Mouse (Mus musculus) skeletal muscle tissue, adult 2 months (tissue): ENCODE results near the gene Card14.
"Not testable (repeated sequence)": the region's sequence is repeated elsewhere in the genome, so short reads cannot be mapped to it uniquely, and the experiment has no call there.

ENCODE experiments used
- DNase-seq: peaks from one replicate; pipeline ENCODE4 v3.0.0-alpha.2; 2012; ENCODE audit warnings: low read depth, low spot score

Gene Card14

DNA sequence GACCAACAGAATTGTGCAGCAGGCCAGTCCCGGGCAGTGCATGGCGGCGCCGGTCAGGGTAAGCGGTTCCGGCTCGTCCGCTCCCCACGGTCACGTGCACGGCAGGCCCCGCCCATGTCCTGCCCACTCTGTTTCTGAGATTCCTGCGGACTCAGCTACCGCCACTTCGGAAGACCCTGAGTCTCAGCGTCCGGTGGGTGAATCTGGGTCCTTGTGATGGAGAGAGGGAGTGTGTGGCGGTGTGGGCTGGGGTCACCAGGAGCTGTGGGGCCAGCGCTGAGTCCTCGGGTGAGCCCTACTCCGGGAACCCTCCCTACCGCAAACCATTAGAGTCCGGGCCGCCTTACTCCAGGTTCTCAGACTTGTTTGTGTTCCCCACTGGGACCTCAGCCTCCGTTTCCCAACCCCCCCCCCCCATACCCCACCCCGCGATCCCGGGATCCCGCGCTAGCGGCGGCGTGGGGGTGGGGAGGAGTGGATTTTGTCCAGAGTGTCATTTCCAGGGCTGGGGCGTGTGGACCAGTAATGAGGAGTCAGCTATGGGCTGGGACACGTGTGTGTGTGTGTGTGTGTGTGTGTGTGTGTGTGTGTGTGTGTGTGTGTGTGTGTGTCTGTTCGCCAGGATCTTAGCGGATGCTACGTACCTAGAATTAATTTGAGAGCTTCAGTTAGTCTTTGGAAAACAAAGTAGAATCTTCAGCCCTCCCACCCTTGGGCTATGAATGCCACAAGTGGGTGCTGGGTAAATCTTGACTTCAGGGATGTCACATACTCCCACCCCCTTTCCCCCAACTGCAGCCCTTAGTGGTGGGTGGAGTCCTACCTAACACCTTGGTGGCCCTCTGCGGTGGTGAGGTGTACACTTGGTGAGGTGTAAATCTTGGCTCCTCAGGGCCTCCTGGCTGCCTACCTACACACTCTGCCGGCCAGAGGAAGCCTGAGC is 48.1 kb downstream of the Card14 start, which contains the start of the genes Sgsh and Slc26a11:
Gene Sgsh (minus strand): TSS at position 94 of the 943 bp plus-strand sequence.
Gene Slc26a11 (plus strand): TSS at position 115 of the 943 bp plus-strand sequence.
- peak; percentile 66 for DNase-seq

DNA sequence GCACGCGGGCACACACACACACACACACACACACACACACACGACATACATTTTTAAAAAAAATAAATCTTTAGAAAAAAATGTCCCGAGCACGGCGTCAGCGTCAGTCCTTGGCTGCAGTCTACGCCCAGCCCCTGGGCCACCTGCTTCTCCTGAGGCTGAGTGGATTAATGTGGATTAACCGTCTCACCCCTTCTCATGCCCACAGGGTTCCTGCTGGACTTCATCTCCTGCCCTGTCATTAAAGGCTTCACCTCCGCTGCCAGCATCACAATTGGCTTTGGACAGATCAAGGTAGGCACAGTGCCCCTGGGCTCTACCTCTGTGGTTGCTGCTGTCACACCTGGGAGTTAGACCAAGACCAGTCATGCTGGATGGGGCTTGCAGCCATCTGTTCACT is 51.5 kb downstream of the Card14 start:
- DNase-seq: no peak

DNA sequence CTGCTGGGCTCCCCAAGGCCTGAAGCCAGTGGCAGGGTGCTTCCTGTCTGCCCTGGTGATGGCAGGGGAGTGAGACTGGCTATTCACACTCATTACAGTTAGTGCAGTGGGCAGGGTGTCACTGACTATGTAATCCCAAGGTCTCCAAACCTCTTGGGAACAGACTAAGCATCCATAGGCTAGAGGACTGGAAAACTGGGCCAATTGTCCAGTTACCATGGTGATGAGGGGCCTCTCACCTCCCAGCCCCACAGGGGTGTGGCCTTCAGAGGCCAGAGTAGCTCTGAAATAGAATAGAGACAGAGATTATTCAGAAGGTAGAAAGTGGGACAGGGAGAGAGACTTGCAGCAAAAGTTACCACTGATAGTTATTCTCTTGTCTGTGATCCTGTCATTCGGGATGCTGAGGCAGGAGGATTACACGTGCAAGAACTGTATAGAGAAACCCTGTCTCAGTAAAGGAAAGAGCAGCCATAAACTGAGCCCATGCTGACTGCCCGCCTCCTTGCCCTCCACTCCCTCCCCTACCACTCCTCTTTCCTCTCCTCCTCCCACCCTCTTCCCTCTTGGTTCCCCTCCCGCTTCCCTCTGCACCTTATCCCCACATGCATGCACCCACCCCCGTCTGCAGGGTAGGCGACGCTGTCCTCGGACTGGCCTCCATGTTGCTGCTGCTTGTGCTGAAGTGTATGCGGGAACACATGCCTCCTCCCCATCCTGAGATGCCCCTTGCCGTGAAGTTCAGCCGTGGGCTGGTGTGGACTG is 55.4 kb downstream of the Card14 start:
- no peak for DNase-seq

DNA sequence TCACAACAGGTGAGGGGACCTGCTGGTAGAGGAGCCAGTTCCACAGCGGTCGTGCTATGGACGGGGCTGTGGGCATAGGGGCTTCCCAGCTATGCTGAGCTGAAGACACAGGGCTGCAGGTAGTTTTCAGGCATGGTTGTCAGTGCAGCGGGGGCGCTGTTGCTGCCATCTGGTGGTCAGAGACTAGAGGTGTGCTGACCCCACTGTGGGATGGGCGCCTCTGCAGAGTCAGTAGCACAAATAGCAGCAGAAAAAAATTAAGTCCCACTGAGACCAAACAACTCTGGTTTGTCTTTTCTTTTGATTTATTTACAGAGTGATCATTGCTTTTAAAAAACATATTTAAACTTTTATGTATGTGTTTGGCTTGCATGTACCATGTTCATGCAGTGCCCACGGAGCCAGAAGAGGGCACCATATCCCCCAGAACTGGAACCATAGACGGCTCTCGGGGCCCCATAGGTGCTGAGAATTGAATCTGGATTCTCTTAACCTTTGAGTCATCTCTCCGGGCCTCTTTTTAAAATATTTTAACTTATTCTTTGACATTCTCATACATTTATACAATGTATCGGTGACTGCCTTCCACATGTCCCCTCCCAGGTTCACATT is 56.1 kb downstream of the Card14 start:
- DNase-seq: no peak

DNA sequence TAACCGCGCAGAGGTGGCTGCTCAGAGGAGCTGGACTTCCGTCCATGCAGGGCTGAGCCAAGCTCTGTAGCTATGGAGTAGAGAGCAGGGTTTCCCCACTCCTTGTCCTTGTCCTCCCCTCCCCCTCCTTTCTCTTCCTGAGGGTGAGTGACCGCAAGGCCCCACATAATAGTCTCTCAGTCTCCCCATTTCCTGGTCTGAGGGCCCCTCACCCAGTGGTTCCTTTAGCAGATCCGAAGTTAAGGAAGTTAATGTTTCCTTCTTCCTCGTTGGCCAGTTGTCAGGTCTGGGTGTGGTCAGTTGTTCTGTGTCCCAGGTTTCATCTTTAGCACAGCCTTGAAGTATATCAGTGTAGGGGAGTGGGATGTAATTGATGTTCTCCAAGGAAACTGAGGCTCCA is 67.9 kb downstream of the Card14 start:
- no peak for DNase-seq

DNA sequence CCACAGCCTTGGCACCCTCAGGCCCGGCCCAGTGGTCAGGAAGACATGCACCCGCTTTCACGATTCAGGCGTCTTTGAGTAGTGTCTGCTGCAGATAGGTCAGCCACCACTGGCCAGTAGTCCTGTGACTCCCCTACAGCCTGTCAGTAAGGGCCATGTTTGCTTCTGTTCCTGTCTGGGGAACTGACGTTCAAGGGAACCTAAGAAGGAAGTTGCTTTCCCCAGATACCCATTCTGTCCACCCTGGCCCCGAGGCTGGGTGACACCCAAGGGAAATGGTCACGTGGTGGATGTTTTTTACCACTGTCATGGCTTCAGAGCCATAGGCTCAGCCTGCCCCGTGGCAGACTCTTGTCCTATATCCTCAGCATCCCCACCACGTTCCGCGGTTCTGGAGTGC is 69.8 kb downstream of the Card14 start:
- DNase-seq: no peak

DNA sequence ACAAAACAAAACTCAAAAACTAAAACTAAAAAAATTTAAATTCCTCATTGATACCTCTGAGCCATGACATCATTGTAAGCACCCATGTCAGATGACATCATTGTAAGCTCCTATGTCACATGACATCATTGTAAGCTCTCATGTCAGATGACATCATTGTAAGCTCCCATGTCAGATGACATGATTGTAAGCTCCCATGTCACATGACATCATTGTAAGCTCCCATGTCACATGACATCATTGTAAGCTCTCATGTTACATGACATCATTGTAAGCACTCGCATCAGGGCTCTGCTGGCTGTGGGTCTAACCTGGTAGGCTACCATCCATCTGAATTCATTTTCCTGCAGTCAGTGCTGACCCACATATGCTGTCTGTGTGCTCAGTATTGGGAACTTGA is 71.0 kb downstream of the Card14 start:
- DNase-seq: no peak

DNA sequence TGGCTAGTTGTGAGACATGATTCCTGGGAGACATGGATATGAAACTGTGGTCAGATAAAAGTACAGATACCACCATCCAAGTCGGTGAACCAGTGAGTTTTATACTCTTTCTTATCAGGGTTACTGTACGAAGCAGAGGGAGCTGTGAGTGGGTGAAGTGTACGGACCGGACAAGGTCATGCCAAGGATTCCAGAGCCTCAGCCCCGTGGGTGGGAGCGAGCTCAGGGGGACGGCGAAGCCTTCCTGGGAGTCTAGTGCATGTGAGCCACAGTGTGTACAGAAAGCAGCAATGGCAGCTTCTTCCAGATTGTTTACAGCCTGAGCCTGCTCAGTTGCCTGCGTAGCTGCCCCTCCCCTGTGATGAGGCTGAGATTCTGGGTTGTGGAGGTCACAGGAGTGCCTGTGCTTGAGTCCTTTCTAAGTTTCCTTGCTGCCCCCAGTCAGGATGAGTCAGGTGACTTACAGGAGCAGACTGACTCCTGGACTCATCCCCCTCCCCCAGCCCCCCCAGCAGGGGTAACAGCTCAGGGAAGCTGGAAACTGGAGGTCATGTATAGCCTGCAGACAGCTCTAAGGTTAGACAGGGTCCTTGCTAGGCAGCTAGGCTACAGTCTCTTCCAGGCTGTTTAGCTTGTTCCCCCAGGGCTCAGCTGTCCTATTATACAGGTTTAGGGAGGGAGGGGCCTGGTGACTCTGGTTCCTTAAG is 74.2 kb downstream of the Card14 start:
- DNase-seq: no peak

DNA sequence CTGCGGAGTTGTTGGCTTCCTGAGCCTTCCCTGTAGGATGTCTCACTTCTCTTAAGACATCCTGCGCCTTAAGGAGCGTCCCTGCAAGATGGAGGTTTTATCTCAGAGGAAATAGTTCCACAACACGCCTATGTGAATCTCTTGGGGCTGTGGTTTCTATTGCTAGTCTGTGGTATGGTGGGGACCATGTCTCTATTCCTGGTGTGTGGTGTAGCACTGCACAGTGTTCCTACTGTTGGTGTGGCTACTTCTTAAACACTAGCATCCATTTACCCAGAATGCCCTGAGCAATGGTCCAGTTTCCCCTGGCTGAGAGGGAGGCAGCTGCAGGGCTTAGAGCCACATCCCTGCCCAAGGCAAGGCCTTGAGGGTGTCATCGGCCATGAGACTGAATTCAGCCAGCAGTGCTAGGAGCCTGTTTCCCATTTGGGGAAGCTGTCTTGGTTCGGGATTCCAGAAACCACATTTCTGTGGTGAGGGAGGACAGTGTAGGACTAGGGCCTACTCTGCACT is 74.8 kb downstream of the Card14 start:
- DNase-seq: no peak

DNA sequence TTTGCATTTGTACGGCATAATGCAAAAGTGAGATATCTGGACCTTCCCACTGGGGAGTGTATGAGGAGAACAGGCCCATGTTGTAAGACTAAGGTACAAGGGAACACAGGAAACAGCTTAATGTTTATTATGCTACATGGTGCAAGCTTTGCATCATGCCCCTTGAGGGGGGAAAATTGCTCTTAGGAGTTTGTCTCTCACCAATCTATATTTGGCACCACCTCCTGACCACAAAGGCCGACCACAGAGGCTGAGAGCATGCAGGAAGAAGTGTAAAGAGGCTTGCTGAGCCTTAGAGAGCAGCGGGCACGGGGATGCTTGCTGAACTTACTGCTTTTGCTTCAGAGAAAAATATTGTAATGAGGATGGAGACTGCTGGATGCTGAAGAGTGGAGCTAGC is 77.3 kb downstream of the Card14 start:
- no peak for DNase-seq

DNA sequence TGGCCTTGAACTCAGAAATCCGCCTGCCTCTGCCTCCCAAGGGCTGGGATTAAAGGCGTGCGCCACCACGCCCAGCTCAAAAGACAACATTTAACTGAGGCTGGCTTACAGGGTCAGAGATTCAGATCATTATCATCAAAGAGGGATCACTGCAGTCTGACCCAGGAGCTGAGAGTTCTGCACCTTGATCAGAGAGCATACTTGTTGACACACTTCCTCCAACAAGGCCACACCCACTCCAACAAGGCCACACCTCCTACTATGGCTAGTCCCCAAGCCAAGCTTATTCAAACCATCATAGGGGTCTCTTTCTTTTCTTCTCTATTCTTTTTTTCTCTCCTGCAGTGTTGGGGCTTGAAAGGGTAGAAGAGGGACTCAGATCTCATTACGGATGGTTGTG is 78.7 kb downstream of the Card14 start:
- DNase-seq: no peak

DNA sequence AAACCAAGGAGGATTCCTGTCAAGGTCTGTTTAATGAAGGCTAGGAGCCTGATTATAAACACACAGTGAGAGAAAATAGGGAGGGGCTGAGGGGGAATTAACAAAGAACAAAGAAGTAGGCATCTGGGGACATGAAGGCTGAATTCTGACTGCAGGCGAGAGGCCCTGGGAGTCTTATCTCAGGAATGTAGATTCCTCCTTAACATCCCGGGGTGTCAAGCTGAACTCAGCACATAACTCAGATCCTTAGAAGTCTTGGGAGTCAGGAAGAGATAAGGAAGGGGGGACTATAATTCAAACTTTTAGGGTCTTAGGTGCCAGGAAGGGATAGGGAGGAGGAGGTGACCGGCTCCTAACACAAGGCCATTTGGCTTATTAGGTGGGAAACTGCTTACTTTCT is 79.7 kb downstream of the Card14 start:
- DNase-seq: not testable (repeated sequence)

DNA sequence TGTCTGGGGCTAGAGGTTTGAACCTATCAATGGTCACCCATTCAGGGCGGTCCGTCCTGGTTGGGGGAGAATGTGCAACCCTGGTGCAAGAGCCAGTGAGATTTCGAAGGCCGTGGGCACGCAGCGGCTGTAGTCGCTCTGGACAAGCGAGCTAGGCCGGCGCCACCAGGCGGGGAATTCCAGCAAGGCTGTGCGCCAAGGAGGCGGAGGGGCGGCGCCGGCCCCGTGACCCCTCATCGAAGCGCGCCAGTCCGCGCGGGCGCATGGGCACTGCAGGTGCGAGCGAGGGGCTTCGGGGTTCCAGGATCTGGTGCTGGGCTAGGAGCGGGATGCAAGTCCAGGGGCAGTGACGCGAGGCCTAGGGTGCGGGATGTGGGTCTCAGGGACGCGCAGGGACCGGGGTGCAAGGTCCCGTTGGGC is 82.3 kb downstream of the Card14 start:
- DNase-seq: peak; percentile 73

DNA sequence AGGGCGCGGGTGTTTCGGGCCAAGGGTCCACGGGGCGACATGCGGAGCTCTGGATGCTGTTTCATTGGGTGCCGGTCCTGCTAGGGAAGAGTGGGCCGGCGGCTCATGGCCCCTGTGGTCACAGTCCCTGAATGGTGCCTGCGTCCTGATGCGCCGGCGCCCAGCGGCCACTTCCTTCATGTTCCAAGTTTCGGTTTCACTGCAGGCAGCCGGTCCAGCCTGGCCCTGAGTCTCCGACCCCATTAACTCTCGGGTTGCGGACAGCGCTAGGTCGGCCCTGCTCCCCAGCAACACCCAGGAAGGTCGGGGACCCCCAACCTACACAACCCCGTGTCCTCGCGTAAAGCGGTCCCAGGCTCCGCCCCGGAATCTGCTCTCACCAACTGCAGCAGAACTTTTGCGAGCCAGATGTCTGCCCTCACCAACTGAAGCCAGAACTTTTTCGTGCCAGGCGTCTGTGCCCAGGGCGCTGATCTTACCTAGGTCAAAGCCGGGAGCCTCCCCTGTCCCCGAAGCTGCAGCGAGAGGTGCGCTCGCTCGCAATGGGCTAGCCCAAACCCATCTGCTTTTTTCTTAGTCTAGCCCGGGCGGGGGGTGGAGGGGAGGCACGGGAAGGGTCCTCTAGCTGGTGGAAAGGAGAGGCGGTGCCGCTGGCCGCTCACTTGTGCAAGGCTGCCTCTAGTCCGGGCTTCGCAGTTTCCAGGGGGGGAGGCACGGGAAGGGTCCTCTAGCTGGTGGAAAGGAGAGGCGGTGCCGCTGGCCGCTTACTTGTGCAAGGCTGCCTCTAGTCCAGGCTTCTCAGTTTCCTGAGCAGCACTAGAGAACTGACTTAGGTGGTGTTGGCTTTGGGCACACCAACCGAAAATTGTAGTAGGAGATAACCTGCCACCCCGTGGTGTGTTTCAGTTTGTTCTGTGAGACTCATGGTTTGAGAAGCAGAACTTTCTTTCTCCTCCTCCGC is 83.0 kb downstream of the Card14 start:
- DNase-seq: peak; percentile 71

DNA sequence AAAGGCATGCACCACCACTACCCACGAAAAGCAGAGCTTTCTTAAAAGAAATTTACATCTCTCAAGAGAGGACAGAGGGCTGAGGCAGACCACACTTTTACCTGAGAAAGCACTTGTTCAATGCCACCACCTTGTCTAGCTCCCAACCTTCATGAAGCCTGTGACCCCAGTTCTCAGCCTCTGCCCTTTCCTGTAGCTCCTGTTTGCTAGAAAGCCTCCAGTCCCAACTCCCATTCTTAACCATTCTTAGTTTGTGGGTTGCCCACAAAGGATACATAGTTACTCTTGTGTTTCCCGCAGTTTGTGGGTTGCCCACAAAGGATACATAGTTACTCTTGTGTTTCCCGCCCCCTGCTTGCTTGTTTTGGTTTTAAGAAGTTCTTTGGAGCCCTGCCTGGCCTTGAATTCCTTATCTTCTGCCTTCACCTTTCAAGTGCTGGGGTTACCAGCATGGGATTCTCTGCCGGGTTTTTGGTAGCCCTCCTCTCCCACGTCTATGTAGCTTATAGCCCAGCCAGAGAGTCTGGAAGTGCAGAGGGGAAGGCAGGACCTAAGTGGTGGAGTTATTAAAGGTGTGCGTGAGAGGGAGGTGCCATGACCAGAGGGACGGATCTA is 83.9 kb downstream of the Card14 start:
- no peak for DNase-seq

DNA sequence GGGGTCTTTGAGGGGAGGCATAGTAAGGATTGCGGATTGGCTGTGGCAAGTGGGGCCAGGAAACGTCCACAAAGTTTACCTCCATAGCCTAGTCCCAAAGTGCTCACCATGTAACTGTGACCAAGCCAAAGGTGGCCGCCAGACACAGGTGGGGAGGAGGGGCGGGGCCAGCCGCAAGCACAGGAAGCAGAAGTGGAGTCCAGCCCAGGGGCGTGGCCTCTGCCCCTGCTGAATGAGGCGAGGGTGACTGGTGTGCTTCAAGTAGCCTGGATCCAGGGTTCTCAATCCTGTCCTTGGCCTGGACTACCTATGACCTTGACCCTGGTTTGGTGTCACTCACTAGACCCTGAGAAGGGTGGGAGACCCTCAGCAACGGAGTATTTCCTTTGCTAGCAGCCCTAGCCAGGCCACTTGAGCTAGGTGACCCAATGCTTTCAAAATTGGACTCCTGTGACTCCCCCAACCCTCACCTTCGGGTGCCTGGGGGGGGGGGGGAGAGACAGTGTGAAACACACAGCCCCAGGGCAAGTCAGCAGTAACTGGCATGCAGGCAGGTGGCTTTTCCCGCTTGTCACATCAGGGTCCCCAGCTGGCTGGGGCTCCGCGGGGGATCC is 84.5 kb downstream of the Card14 start:
- peak; percentile 33 for DNase-seq

DNA sequence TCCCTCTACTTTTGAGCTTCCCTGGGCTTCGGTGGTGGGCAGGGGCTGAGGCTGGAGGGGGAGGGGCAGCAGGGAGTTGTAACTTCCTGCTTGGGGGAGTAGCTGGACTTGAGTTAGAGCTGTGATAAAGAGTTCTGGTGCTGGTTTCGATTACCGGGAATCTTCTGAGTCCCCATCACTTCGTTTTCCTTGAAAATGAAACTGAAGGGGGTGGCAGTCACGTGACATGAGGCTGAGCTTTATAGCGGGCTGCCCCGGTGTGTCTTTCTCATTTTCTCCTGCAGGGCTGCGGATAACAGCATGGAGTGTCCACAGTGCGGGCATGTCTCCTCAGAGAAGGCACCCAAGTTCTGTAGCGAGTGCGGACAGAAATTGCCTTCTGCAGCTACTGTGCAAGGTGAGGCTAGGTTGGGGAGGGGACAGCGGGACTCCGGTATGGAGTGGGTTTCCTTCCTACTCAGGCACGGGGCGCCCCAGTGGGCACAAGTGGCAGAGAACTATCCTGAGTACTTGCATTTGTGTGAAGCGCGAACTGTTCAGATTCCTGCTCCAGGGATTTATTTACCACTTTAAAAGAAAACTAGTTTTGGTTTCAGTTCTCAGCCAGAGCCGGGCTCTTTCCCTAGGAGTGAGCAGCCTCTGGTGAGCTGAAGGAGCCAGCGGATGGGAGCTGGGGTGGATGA is 85.4 kb downstream of the Card14 start, which contains the start of gene Rnf213:
Gene Rnf213 (plus strand): TSS at position 301 of the 683 bp plus-strand sequence.
- peak; percentile 54 for DNase-seq

DNA sequence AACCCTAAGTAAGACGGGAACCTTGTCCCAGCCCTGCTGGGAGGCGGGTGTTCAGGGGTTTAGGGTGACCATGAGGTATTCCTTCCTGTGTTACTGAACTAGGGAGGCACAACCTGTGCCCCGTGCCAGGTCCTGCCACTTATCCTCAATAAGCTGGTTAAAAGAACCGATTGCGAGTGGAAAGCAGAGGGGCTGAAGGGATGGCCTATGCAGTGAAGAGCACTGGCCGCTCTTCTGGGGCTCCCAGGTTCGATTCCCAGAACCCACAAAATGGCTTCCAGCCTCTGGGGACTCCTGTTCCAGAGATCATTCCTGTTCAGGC is 85.9 kb downstream of the Card14 start:
- DNase-seq: no peak

DNA sequence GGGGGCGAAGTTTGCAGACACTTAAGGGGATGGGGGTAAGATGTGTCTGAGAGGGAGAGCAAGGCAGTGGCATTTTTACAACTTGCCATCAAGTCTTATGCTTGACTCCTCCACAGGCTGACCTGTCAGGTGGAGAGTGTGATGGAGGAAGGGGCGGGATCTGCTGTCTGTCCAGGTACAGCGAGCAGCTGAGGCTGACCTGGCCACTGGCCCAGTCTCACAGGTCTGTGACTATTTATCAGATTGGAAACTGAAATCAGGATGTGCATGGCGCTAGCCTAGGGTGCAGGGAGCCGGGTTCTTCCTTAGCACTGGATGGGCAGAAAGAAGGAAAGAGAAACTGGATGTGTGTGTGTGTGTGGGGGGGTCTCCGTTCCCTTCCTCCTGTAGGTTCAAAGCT is 86.6 kb downstream of the Card14 start:
- no peak for DNase-seq
